Mouse (Mus musculus) heart, postnatal 0 days (tissue): ENCODE data around the gene Zbtb41.

ENCODE experiments used
- CTCF ChIP-seq: IDR thresholded peaks from 2 replicates; pipeline ENCODE4 v1.5.1; 2016; ENCODE audit warnings: antibody characterized with exemption, control low read depth, low read depth
- EP300 ChIP-seq: IDR thresholded peaks from 2 replicates; pipeline ENCODE4 v1.6.1; 2016; ENCODE audit warnings: antibody characterized with exemption, low read depth

DNA sequence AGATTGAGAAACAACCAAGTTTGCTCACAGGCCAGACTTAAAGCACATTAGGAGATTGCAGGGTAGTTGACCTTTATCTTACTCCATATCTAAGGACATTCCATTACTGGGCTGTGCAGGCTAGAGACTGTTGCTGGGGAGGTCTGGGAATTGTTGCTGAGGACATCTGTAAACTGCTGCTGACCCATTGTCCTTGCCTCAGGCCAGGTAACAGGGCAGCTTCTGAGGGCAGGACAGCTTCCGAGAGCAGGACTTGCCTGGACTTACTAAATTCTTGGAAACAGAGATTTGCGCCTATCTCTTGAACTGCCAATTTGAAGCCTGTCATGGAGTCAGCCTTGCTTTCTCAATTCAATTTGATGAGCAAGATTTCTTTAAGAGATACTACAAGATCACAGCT, 73.3 kb downstream of the Zbtb41 start:
- TF ChIP-seq CTCF: no peak
- no peak for TF ChIP-seq EP300
